Mouse (Mus musculus): ENCODE measurements around the gene 0610012G03Rik. TPM values are rescaled to one million over a fixed set of nuclear protein-coding genes. Genes with fewer than 3 reads are reported as not detected.

The 0610012G03Rik gene
- polyA plus RNA-seq, 1 experiment from 2014 or later, result 90.3 TPM

DNA sequence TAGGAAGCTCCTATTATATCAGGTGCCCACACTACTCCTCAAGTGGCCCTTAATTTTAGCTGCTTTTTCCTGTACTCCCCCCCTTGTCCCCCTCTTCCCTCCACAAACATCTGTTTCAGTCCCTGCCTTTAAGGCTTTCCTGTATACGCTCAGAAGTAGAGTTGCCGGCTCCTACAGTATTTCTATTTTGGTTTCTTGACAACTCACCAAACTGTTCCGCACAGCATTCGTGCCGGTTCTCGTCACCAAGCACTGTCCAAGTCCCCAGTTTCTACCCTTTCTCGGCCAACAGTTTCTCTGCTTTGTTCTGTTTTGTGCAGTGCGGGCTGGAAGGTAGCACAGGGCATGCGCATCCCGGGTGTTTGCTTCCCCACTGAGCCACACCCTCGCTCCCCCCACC, 39.3 kb downstream of the 0610012G03Rik start:
- peak overlapping the region; percentile 27 for H3K4me2 ChIP-seq
- no peak overlapping the region for H3K27ac ChIP-seq (ENCODE audit: poor library complexity, severe bottlenecking)
- no peaks in the 10 kb centered on the region for H3K36me3 ChIP-seq
- no peak overlapping the region for H3K4me3 ChIP-seq
- peaks cover 15% of the 10 kb centered on the region for H3K4me1 ChIP-seq (replicated peaks)
- no peaks in the 10 kb centered on the region for H3K9me3 ChIP-seq (replicated peaks)
- H3K9ac ChIP-seq, result no peak overlapping the region
- H3K27me3 ChIP-seq (replicated peaks), result 0 out of 2 replicates have a peak, but pooled peaks cover 3% of the 10 kb centered on the region
- ATAC-seq (ENCODE audit: insufficient number of reproducible peaks, low FRiP score), result no peak
- WGBS, result 53% methylated on average over 11 of the region's 11 CpGs

DNA sequence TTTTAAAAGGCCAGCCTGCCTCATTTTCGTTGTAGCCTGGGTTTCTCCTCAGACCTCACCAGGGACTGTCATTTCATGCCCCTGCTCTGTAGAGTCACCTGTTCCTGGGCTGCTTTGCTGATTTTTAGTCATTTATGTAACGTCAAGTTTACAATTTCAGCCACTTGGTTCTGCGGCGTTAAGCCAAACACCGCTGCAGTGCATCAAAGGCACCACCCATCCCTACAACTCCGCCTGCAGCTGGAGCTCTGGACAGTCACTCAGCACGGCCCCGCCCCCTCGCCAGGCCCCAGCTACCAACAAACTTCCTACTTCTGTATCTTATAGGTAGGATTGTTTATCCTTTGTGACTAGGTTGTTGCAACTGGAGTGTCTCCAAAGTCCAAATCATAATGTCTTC, 41.4 kb downstream of the 0610012G03Rik start:
- 0 out of 2 replicates have a peak, but pooled peaks cover 3% of the 10 kb centered on the region for H3K27me3 ChIP-seq (replicated peaks)
- peaks cover 15% of the 10 kb centered on the region for H3K4me1 ChIP-seq (replicated peaks)
- no peak overlapping the region for H3K27ac ChIP-seq (ENCODE audit: poor library complexity, severe bottlenecking)
- peak overlapping the region; percentile 72 for H3K4me2 ChIP-seq
- no peaks in the 10 kb centered on the region for H3K9me3 ChIP-seq (replicated peaks)
- peak overlapping the region; percentile 43 for H3K4me3 ChIP-seq
- H3K36me3 ChIP-seq, result no peaks in the 10 kb centered on the region
- 4% methylated on average over 9 of the region's 9 CpGs for WGBS
- ATAC-seq (ENCODE audit: insufficient number of reproducible peaks, low FRiP score), result no peak; the same call in 1 of the 2 replicates
- 0 out of 2 replicates have a peak overlapping the region, but pooled peaks have one; percentile 43 for H3K9ac ChIP-seq

DNA sequence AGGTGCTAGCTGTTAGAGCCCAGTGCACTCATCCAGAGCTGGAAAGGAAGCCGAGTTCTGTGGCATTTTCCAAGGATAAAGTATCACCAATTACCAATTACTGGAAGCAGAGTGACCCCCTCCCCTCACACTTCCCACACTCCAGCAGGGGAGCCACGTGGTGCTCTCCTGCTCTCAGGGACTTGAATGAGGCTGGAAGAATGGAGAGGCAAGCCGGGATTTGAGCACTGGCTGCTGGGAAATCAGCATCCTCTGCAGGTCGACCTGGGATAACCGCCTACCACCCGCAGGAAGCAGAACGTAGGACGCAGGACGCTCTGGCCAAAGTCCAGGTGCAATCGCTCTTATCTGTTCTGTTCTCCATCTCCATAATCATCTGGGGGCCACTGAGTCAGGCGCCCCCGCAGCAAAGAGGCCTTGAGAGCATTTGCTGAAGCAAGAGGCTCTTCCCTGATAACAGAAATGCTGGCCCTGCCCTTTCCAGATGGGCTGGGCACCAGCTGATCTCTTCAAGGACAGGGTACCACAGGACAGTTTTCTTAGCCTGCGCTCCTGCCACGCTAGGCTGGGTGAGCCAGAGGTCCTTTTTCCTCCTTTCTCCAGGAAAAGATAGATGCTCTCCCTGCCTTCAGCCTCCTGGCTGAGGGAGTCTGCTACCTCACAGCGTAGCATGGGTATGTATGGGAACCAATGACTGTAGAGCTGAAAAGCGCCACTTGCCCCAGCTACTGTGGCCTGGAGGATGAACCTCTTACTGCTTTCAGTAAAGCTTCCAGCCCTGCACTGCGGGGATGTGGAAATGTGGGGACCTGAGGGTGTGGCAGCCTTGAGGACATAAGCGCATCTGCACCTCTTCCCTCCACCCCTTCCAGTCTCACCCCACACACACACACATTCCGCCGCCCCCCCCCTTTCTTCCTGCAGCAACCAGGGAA, 42.1 kb downstream of the 0610012G03Rik start:
- no peak overlapping the region for H3K27ac ChIP-seq (ENCODE audit: poor library complexity, severe bottlenecking)
- H3K9ac ChIP-seq, result 0 out of 2 replicates have a peak overlapping the region, but pooled peaks have one; percentile 43
- peak overlapping the region; percentile 72 for H3K4me2 ChIP-seq
- WGBS, result 26% methylated on average over 20 of the region's 20 CpGs
- peaks cover 15% of the 10 kb centered on the region for H3K4me1 ChIP-seq (replicated peaks)
- peak; percentile 55; the same call in 1 of the 2 replicates for ATAC-seq (ENCODE audit: insufficient number of reproducible peaks, low FRiP score)
- no peaks in the 10 kb centered on the region for H3K36me3 ChIP-seq
- 0 out of 2 replicates have a peak, but pooled peaks cover 3% of the 10 kb centered on the region for H3K27me3 ChIP-seq (replicated peaks)
- H3K4me3 ChIP-seq, result peak overlapping the region; percentile 43
- no peaks in the 10 kb centered on the region for H3K9me3 ChIP-seq (replicated peaks)

DNA sequence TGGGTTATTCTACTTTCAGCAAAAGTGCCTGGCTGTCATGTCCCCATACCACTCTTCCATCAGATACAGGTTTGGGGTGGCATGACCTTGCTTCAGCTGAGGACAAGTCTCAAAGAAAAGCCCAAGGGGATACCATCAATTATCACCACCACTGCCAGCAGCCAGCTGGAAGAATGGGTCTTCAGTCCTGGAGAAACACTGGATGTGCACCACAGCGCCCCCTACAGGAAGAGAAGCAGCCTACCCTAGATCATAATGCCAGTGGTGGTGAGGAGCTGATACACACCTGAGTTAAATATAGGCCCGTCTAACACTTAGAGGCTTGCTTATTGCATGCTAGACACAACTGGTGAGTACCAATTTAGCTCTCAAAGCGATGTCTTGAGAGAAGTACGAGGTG, 43.0 kb downstream of the 0610012G03Rik start:
- ATAC-seq (ENCODE audit: insufficient number of reproducible peaks, low FRiP score), result 0 out of 2 replicates have a peak, but pooled peaks have one; percentile 11
- H3K4me3 ChIP-seq, result no peak overlapping the region
- 74% methylated on average over 4 of the region's 4 CpGs for WGBS

DNA sequence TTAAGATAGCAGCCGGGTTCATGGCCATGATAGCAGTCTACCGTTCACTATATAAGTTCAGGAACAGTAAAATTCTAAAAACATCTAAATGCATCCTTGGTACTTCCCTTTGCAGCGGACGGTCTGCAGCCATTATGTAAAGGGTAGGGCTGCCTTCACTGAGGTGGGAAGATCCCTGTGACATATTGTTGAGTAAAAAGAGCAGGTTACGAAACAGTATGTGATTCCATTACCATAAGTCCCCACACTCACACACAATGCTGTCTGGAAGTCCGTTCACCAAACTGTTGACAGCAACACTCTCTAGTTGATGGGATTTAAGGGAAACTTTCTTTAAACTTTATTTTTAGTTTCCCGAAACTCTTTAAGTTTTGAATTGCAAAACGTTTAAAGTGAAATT, 45.1 kb downstream of the 0610012G03Rik start:
- Histone ChIP-seq H3K36me3 (no peaks in the 10 kb centered on the region), H3K4me2 (no peak overlapping the region), H3K27ac (ENCODE audit: poor library complexity, severe bottlenecking) (no peak overlapping the region), H3K9ac (no peak overlapping the region), H3K27me3 (replicated peaks) (0 out of 2 replicates have a peak, but pooled peaks cover 3% of the 10 kb centered on the region), H3K4me3 (no peak overlapping the region), H3K4me1 (replicated peaks) (peaks cover 13% of the 10 kb centered on the region), H3K9me3 (replicated peaks) (peaks cover 9% of the 10 kb centered on the region)
- WGBS, result 81% methylated on average over 8 of the region's 8 CpGs
- ATAC-seq (ENCODE audit: insufficient number of reproducible peaks, low FRiP score), result no peak

More for the DNA sequence above, 43.0 kb downstream of the 0610012G03Rik start:
- H3K9ac ChIP-seq, result no peak overlapping the region
- no peak overlapping the region for H3K4me2 ChIP-seq
- H3K27ac ChIP-seq (ENCODE audit: poor library complexity, severe bottlenecking), result no peak overlapping the region
- peaks cover 14% of the 10 kb centered on the region for H3K4me1 ChIP-seq (replicated peaks)
- H3K27me3 ChIP-seq (replicated peaks), result 0 out of 2 replicates have a peak, but pooled peaks cover 3% of the 10 kb centered on the region
- H3K36me3 ChIP-seq, result no peaks in the 10 kb centered on the region
- peaks cover under 1% of the 10 kb centered on the region; the same call in 1 of the 2 replicates for H3K9me3 ChIP-seq (replicated peaks)

DNA sequence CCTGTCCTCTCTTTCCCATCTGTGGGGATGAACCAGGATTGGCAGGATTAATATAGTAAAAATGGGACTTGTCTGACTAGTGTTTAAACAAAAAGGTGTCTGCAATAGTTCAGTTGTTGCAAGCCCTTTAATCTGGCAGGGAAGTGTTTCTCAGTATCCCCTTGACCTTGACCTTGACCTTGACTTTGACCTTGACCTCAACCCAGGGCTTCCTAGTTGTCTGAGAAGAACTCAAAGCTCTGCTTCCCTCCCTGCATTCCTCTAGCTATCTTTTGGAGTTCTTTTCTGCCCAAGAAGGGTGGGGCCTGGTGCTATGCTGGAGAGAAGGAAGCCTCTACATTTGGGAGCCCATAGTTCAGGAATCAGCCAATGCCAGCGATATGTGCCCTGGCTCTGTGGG, 46.4 kb downstream of the 0610012G03Rik start:
- peaks cover 19% of the 10 kb centered on the region for H3K4me1 ChIP-seq (replicated peaks)
- whole genome bisulfite sequencing, result 55% methylated on average over 1 of the region's 1 CpGs
- H3K4me2 ChIP-seq, result no peak overlapping the region
- 0 out of 2 replicates have a peak, but pooled peaks cover 3% of the 10 kb centered on the region for H3K27me3 ChIP-seq (replicated peaks)
- no peaks in the 10 kb centered on the region for H3K36me3 ChIP-seq
- peaks cover 9% of the 10 kb centered on the region for H3K9me3 ChIP-seq (replicated peaks)
- no peak overlapping the region for H3K9ac ChIP-seq
- no peak overlapping the region for H3K4me3 ChIP-seq
- no peak overlapping the region for H3K27ac ChIP-seq (ENCODE audit: poor library complexity, severe bottlenecking)
- ATAC-seq (ENCODE audit: insufficient number of reproducible peaks, low FRiP score), result no peak

DNA sequence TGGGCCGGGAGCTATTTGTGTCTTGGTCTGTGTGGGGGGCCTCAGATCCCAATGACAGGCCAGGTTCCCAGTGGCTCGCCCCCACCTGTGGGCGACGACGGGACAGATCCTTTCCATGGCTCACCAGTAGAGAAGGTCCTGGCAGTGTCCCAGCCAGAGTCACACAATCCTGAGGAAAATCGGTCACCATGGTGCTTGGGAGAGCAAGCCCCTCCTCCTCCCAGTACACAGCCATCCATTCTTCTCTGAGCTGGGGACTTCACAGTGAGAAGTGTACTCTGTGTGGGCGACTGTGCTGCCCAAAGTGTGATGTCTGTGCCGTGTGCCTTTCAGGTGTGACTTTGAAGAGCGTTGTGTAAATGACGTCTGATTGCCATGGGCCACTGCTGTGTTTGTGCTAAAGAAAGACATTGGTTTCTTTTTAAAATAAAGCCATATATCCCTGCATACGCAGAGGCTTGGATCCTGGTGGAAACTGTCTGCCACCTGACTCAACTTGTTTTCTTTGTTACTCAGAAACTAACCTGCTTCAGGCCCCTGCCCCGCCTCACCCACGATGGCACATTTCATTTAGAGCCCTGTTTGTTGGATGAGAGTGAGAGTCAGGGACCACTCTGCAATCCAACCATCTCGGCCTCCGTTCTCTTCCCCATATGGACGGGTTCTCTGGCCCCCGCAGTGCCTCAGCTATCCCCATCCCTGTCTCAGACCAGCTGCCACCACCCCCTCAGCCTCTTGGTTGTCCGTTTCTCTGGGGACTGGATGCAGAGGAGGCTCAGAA, 49.6 kb downstream of the 0610012G03Rik start:
- H3K9me3 ChIP-seq (replicated peaks), result peaks cover 9% of the 10 kb centered on the region
- peaks cover 8% of the 10 kb centered on the region; the same call in 1 of the 2 replicates for H3K4me1 ChIP-seq (replicated peaks)
- no peak overlapping the region for H3K27ac ChIP-seq (ENCODE audit: poor library complexity, severe bottlenecking)
- ATAC-seq (ENCODE audit: insufficient number of reproducible peaks, low FRiP score), result no peak
- H3K27me3 ChIP-seq (replicated peaks), result no peaks in the 10 kb centered on the region
- H3K4me2 ChIP-seq, result no peak overlapping the region
- no peaks in the 10 kb centered on the region for H3K36me3 ChIP-seq
- no peak overlapping the region for H3K9ac ChIP-seq
- H3K4me3 ChIP-seq, result no peak overlapping the region
- WGBS, result 78% methylated on average over 18 of the region's 18 CpGs

Small RNA genes lying within 50 kb of the gene (microRNA-seq; reads per million reads assigned to microRNA genes)
- gene Gm26269, result not detected

Other genes starting within 250 kb of the 0610012G03Rik start
- 0.09 and 0.15 TPM in 2 replicates for gene Meltf, start 69.7 kb downstream of the 0610012G03Rik start, polyA plus RNA-seq (2016; fragmentation: Nextera tagmentation; extraction: Ambion mirVana)
- 0.32 and 0.52 TPM in 2 replicates for gene Pigz, start 14.6 kb downstream of the 0610012G03Rik start, polyA plus RNA-seq (2016; fragmentation: Nextera tagmentation; extraction: Ambion mirVana)
- 79.4 and 85.0 TPM in 2 replicates for gene Ncbp2, start within 50 bp of the 0610012G03Rik start, polyA plus RNA-seq (2016; fragmentation: Nextera tagmentation; extraction: Ambion mirVana)
- 17.1 and 17.9 TPM in 2 replicates for gene Senp5, start 54.8 kb upstream of the 0610012G03Rik start, polyA plus RNA-seq (2016; fragmentation: Nextera tagmentation; extraction: Ambion mirVana)
- 34.8 and 36.2 TPM in 2 replicates for gene Pak2, start 130.8 kb upstream of the 0610012G03Rik start, polyA plus RNA-seq (2016; fragmentation: Nextera tagmentation; extraction: Ambion mirVana)
- gene Pigx, start 151.2 kb upstream of the 0610012G03Rik start, polyA plus RNA-seq (2016; fragmentation: Nextera tagmentation; extraction: Ambion mirVana), result 76.0 and 76.1 TPM in 2 replicates
- gene Cep19, start 151.3 kb upstream of the 0610012G03Rik start, polyA plus RNA-seq (2016; fragmentation: Nextera tagmentation; extraction: Ambion mirVana), result 20.9 and 22.7 TPM in 2 replicates
- gene Nrros, start 217.1 kb upstream of the 0610012G03Rik start, polyA plus RNA-seq (2016; fragmentation: Nextera tagmentation; extraction: Ambion mirVana), result 5.2 and 6.1 TPM in 2 replicates
- gene Bex6, start 231.3 kb upstream of the 0610012G03Rik start, polyA plus RNA-seq (2016; fragmentation: Nextera tagmentation; extraction: Ambion mirVana), result not detected in 2 replicates